Mouse (Mus musculus): ENCODE data around the gene Rapgef5. TPM values are rescaled to one million over a fixed set of nuclear protein-coding genes. Genes with fewer than 3 reads are reported as not detected.

The Rapgef5 gene
- polyA plus RNA-seq, 2 experiments: 1.2 to 1.5 TPM

DNA sequence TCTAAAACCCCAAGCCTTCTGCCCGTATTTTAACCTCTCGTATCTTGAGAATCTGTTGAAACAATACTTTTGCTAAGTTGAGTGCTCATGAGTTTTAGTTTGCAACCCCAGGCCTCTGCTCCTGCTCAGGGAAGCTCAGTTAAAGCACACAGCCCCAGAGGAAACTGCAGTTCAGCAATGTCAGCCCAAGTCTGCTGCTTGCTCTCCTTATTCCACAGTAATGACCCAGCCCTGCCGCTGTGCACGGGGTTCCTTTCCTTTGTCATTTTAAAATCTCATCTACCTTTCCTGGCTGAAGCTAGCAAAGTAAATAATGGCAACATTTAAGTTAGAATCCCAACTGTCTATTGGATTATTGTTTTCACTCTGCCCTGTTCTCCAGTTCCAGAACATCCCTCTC, 144.1 kb downstream of the Rapgef5 start:
- H3K9ac ChIP-seq (replicated peaks): no peak overlapping the region
- TF ChIP-seq EP300 (IDR thresholded peaks at IDR 0.05; ENCODE audit: low read depth) (no peak), CTCF (IDR thresholded peaks at IDR 0.05; ENCODE audit: low read depth) (no peak)
- H3K27ac ChIP-seq: no peak overlapping the region
- no peaks in the 10 kb centered on the region for H3K9me3 ChIP-seq (ENCODE audit: control insufficient read depth, low read length)
- H3K4me3 ChIP-seq (ENCODE audit: insufficient read depth in 1 of 2, low read depth in 2 of 2, low read length in 2 of 2): no peak overlapping the region
- no peaks in the 10 kb centered on the region for H3K4me1 ChIP-seq (replicated peaks; ENCODE audit: control insufficient read depth in 2 of 2, insufficient read depth in 2 of 2, low read length in 1 of 2)
- WGBS (ENCODE audit: insufficient replicate concordance): 54% methylated on average over 4 of the region's 4 CpGs
- no peaks in the 10 kb centered on the region for H3K36me3 ChIP-seq (replicated peaks; ENCODE audit: control insufficient read depth, insufficient read depth, low read depth)
- ATAC-seq (ENCODE audit: insufficient read depth) (no peak), DNase-seq (ENCODE audit: low read depth in 3 of 3, low spot score in 3 of 3) (no peak)
- no peak overlapping the region for H3K4me2 ChIP-seq (ENCODE audit: low read depth)
- H3K27me3 ChIP-seq (ENCODE audit: control insufficient read depth, insufficient read depth, low read length): no peaks in the 10 kb centered on the region

DNA sequence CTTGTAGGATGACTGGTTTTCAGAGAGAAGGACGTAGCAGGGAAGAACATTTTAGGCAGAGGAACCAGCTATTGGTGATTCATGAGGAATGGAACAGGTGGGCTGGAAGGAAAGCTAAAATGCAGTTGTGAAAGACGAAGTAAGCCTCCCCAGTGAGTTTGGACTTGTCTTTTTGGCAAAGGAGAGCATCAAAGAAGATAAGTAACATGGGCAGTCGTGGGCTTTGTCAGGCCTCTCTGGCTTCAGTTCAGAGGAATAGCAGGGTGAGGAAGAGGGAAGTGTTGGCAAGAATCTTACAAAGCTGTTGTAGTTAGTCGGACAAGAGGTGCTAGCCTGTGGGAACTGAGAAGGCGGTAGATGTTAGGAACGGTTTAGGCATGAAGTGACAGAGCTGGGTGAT, 145.6 kb downstream of the Rapgef5 start:
- no peak for ATAC-seq (ENCODE audit: insufficient read depth)
- Histone ChIP-seq H3K4me1 (replicated peaks; ENCODE audit: control insufficient read depth in 2 of 2, insufficient read depth in 2 of 2, low read length in 1 of 2) (no peaks in the 10 kb centered on the region), H3K36me3 (replicated peaks; ENCODE audit: control insufficient read depth, insufficient read depth, low read depth) (no peaks in the 10 kb centered on the region), H3K9me3 (ENCODE audit: control insufficient read depth, low read length) (no peaks in the 10 kb centered on the region), H3K27me3 (ENCODE audit: control insufficient read depth, insufficient read depth, low read length) (no peaks in the 10 kb centered on the region), H3K27ac (no peak overlapping the region), H3K9ac (replicated peaks) (no peak overlapping the region), H3K4me2 (ENCODE audit: low read depth) (no peak overlapping the region), H3K4me3 (ENCODE audit: insufficient read depth in 1 of 2, low read depth in 2 of 2, low read length in 2 of 2) (no peak overlapping the region)
- WGBS (ENCODE audit: insufficient replicate concordance): 52% methylated on average over 6 of the region's 6 CpGs
- TF ChIP-seq EP300 (IDR thresholded peaks at IDR 0.05; ENCODE audit: low read depth) (no peak), CTCF (IDR thresholded peaks at IDR 0.05; ENCODE audit: low read depth) (no peak)
- no peak for DNase-seq (ENCODE audit: low read depth in 3 of 3, low spot score in 3 of 3)

DNA sequence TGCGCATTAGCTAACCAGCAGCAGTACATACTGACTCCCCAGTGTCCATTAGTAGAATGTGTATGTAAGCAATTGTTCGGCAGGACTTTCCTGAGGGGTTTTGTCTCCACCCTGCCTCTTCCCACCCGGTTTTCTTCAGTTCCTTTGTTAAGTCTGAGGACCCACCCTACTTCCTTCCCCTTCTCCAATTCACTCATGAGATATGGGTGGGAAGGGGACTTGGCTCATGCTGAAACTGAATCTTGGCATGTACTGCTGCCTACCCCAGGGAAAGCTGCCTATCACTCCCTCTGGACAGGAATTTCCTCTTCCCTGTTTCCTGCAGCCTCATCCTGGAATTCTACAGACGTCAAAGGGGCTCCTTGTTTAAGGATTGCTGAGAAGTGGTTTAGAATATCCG, 147.4 kb downstream of the Rapgef5 start:
- ATAC-seq (ENCODE audit: insufficient read depth) (peak; percentile 47; the same call in 1 of the 2 replicates), DNase-seq (ENCODE audit: low read depth in 3 of 3, low spot score in 3 of 3) (no peak)
- H3K27ac ChIP-seq: no peak overlapping the region
- no peaks in the 10 kb centered on the region for H3K27me3 ChIP-seq (ENCODE audit: control insufficient read depth, insufficient read depth, low read length)
- no peaks in the 10 kb centered on the region for H3K36me3 ChIP-seq (replicated peaks; ENCODE audit: control insufficient read depth, insufficient read depth, low read depth)
- WGBS (ENCODE audit: insufficient replicate concordance): 28% methylated on average over 5 of the region's 5 CpGs
- TF ChIP-seq CTCF (IDR thresholded peaks at IDR 0.05; ENCODE audit: low read depth) (no peak), EP300 (IDR thresholded peaks at IDR 0.05; ENCODE audit: low read depth) (no peak)
- H3K4me1 ChIP-seq (replicated peaks; ENCODE audit: control insufficient read depth in 2 of 2, insufficient read depth in 2 of 2, low read length in 1 of 2): no peaks in the 10 kb centered on the region
- no peak overlapping the region for H3K4me2 ChIP-seq (ENCODE audit: low read depth)
- no peaks in the 10 kb centered on the region for H3K9me3 ChIP-seq (ENCODE audit: control insufficient read depth, low read length)
- H3K4me3 ChIP-seq (ENCODE audit: insufficient read depth in 1 of 2, low read depth in 2 of 2, low read length in 2 of 2): no peak overlapping the region
- no peak overlapping the region for H3K9ac ChIP-seq (replicated peaks)

DNA sequence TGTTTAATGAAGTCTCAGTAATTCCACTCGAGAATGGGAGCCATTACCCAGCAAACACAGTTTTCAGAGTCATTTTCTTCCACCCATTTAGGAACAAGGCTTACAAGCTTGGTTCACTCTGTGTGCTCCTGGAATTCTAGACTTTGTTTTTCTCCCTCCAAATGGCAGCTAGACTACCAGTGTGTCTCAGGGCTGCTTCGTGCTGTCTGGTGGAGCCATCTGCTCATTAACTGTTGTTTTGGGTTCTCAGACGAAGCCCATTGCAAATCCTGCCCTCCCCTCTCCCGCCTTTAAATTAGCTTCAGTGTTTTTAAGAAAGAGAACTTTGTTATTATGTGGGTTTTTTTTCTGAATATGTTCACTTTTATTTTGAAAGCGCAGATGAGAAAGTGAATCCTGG, 148.4 kb downstream of the Rapgef5 start:
- no peak overlapping the region for H3K4me2 ChIP-seq (ENCODE audit: low read depth)
- no peaks in the 10 kb centered on the region for H3K9me3 ChIP-seq (ENCODE audit: control insufficient read depth, low read length)
- WGBS (ENCODE audit: insufficient replicate concordance): 57% methylated on average over 5 of the region's 5 CpGs
- TF ChIP-seq CTCF (IDR thresholded peaks at IDR 0.05; ENCODE audit: low read depth) (no peak), EP300 (IDR thresholded peaks at IDR 0.05; ENCODE audit: low read depth) (no peak)
- H3K4me3 ChIP-seq (ENCODE audit: insufficient read depth in 1 of 2, low read depth in 2 of 2, low read length in 2 of 2): no peak overlapping the region
- H3K9ac ChIP-seq (replicated peaks): no peak overlapping the region
- H3K27ac ChIP-seq: no peak overlapping the region
- no peaks in the 10 kb centered on the region for H3K27me3 ChIP-seq (ENCODE audit: control insufficient read depth, insufficient read depth, low read length)
- H3K36me3 ChIP-seq (replicated peaks; ENCODE audit: control insufficient read depth, insufficient read depth, low read depth): no peaks in the 10 kb centered on the region
- ATAC-seq (ENCODE audit: insufficient read depth): no peak
- DNase-seq (ENCODE audit: low read depth in 3 of 3, low spot score in 3 of 3): no peak
- H3K4me1 ChIP-seq (replicated peaks; ENCODE audit: control insufficient read depth in 2 of 2, insufficient read depth in 2 of 2, low read length in 1 of 2): no peaks in the 10 kb centered on the region

DNA sequence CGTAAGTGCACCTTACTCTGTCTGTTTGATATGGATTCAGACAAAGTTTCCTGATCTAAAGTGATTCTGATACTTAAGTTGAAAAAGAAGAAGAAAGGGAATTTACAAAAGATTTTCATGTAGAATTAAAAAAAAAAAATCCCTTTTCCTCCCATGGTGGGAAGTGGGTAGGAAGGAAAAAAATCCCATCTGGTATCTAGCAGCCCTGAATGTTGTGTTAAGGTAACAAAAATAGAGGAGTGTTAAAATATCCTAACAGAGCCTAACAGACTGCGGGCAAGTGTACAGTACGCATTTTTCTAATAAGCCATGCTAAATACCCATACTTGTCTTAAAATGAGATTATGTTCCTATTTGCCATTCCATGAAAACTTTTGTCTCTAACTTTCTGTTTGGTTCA, 150.1 kb downstream of the Rapgef5 start:
- no peaks in the 10 kb centered on the region for H3K4me1 ChIP-seq (replicated peaks; ENCODE audit: control insufficient read depth in 2 of 2, insufficient read depth in 2 of 2, low read length in 1 of 2)
- no peaks in the 10 kb centered on the region for H3K9me3 ChIP-seq (ENCODE audit: control insufficient read depth, low read length)
- no peak for DNase-seq (ENCODE audit: low read depth in 3 of 3, low spot score in 3 of 3)
- ATAC-seq (ENCODE audit: insufficient read depth): no peak
- no peak overlapping the region for H3K27ac ChIP-seq
- WGBS (ENCODE audit: insufficient replicate concordance): 80% methylated on average over 3 of the region's 3 CpGs
- H3K4me3 ChIP-seq (ENCODE audit: insufficient read depth in 1 of 2, low read depth in 2 of 2, low read length in 2 of 2): no peak overlapping the region
- no peak overlapping the region for H3K4me2 ChIP-seq (ENCODE audit: low read depth)
- no peaks in the 10 kb centered on the region for H3K36me3 ChIP-seq (replicated peaks; ENCODE audit: control insufficient read depth, insufficient read depth, low read depth)
- no peaks in the 10 kb centered on the region for H3K27me3 ChIP-seq (ENCODE audit: control insufficient read depth, insufficient read depth, low read length)
- no peak overlapping the region for H3K9ac ChIP-seq (replicated peaks)
- TF ChIP-seq CTCF (IDR thresholded peaks at IDR 0.05; ENCODE audit: low read depth): no peak
- TF ChIP-seq EP300 (IDR thresholded peaks at IDR 0.05; ENCODE audit: low read depth): no peak

All from liver, embryonic 14.5 days (tissue).